Mouse (Mus musculus): ENCODE measurements around the gene Myt1.

Gene Myt1

DNA sequence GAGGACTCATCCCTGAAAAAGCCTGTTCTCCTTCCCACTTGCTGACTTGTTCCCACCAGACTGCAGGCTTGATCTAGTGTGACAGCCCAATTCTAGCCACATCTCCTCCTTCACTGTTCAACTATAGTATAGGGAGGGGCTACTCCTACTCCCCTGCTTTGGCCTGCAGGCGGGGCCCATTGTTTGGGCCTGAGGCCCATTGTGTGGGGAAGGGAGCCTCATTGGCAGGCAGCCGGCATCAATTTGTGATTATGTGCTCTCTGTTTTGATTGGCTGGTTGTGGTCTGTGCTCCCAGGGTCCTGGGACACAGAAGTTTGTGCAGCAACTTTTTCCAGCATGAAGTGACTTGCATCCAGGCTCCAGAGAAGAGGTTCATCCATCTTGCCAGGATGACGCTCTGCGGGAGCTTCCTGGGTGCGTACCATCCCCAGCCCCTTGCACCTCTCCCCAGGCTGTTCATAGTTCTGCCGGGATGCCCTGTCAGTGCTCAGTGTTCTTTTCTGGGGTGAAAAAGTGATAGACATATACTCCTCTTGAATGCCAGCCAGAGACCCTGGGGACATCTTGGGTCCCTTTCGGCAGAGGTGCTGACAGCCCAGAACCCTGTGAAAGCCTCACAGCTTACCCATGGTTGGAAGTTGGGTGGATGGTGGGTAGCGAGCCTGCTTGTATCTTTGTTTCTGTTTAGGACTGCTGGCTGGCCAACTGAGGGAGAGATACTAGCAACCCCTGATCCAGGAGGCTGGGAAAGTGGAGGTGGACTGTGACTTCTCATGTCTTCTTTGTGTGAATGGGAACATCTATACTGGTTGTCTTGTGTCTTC is at the start of gene Myt1:
TSS of gene Myt1 (plus strand) at position 327 of the 825 bp plus-strand sequence.
- in situ Hi-C loops (cut with MboI, MseI) = no loop called here

DNA sequence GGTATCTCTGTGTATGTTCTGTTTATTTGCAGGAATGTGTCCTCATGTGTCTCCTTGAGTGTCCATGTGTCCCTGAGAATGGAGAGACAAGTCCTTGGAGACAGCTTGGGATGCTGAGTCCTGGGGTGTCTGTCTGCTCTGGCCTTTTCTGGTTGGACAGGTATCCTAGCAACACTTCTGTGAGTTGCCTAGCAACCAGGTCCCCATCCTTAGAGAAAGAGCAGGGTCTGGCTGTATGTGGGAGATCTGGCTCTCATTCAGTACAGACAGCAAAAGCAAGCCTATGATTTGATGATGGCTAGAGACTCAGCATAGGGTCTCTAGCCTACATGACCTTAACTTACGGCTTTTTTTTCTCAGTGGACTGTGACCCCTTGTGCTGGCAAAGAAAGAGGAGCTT is 49.4 kb upstream of the Myt1 start:
- in situ Hi-C loops (cut with MboI, MseI) = no loop called here

DNA sequence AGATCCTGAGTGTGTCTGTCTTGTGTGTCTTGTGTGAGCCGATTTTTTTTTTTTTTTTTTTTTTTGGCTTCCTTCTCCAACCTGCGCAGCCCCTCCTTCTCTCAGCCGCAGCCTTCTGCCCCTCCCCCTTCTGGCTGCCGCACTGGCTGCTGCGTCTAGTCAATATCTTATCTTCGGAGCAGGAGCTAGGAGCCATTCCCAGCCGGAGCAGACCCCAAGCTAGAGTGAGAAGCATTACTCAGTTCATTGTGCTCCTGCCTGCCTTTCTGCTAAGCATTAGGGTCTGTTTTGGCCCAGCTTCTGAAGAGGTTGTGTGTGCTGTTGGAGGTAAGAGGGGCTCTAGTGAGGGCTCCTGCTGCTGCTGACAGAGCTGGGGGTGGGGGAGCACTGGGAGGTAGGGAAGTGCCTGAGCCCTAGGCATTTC is 48.2 kb upstream of the Myt1 start, which contains the start of gene Oprl1:
TSS of gene Oprl1 (plus strand) at position 114 of the 424 bp plus-strand sequence.
- in situ Hi-C loops (cut with MboI, MseI) = no loop called here

GRCm38 (mm10) chr2:181715382-181715781 is 47.8 kb upstream of the Myt1 start:
- in situ Hi-C loops (cut with MboI, MseI) = no loop called here

GRCm38 (mm10) chr2:181716991-181717390 is 46.1 kb upstream of the Myt1 start:
- in situ Hi-C loops (cut with MboI, MseI) = no loop called here

DNA sequence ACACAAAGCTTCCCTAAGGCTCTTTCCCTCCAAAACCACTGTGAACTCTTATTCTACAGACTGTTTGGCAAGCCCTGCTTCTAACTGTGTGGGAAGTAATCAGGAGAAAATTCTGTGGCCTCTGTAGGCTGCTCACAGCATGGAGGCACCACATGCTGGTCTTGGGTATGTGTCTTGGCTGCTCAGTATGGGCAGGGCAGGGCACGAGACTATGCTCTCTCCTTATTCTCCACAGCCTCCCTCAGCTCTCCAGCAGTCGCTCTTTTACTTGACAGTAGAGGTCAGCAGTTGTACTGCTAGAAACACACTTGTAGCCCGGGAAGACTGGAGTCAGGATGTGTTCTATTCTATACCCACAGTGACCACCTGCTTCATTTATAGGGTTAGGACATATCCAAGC is 43.1 kb upstream of the Myt1 start:
- in situ Hi-C loops (cut with MboI, MseI) = no loop called here

DNA sequence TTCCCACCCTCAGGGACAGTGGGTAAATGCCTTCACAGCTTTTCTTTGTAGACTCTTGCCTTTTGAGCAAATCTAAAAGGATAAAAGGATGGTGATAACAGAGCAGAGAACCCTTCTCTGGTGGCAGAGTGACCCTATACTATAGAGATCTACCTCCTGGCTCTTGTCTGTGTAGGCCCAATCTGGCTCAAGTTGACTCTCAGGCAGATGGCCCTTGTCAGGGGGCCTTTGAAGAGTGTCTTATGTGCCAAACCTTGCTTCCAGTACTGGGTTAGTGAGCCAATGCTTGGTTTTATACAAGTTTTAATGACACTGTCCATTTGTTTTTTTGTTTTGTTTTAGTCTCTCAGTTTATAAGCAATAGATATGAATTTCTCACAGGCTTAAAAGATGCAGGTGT is 41.9 kb upstream of the Myt1 start:
- in situ Hi-C loops (cut with MboI, MseI) = no loop called here

DNA sequence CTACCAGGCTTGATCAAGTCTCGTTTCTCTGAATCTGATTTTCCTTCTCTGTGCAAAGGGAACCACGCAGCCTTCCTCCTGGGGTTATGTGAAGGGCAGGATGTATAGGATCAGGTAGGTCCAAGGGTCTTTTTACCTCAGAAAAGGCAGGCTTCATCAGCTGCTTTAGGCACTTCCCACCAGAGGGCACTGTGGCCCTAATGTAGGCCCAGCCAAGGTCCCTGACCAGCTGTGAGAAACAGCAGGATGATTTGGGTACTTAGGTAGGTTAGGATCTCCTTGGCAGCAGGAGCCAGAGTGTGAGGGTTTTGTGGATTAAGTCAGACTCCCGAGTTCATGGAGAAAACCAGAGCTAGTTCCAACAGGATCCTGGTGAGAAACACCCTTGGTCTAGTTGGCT is 40.9 kb upstream of the Myt1 start:
- in situ Hi-C loops (cut with MboI, MseI) = no loop called here

DNA sequence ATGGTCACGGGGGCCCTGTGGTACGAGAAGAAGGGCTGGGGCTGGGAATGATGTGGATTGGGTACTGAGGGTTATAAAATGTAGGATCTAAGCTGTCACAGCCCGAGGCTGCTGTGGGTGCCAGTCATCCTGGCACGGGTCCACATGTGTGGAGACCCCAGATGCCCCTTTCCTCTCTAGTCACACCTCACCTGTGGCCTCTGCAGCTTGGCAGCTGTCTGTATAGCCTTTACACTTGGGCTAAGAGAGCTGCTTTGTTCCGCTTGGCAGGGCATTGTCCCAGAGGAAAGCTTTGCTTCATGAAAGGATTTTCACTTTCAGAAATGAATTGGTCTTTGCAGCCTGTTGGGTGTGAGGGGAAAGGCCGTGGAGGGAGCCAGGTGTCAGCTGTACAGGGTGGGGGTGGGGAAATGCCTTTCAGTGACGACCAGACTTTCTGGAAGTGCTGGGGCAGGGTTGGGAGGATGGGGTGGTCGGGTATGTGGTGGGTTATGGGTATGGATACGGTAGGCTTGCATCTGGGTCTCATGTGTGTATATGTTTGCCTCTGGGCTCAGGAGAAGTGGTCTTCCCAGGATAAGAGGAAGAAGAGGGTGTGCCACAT is 35.4 kb upstream of the Myt1 start:
- in situ Hi-C loops (cut with MboI, MseI) = no loop called here

DNA sequence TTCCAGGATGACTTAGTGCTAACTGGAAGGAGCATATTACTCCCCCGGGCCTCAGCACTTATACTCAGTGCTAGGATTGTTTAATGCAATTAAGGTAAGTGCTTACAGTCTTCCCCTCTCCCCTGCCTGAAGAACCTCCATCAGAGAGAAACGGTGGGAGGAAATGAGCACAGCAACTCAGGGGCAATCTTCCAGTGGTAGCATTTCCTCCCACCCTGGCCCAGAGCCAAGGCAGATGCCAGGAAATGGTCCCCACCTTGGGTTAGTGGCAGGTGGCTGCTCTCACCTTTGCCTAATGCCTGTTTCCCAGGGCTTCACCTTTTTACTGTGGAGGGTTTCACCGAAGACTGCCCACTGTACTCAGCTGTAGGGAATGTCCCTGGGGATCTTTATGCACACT is 33.1 kb upstream of the Myt1 start:
- in situ Hi-C loops (cut with MboI, MseI) = no loop called here

DNA sequence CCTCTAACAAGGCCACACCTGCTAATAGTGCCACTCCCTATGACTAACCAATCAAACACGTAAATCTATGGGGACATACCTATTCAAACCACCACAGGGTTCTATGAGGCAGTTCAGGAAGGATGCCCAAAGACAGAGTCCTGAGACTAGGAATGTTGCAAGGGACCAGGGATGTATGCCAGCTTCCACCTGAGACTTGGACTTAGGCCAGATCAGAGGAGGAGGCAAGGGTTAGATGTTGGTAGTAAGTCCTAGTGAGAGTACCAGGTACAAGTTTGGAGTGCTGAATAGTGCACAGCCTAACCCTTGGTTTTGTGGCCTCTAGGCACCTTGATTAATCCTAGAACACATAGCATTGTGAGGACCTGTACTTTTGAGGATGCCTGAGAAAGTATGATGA is 10.5 kb upstream of the Myt1 start:
- in situ Hi-C loops (cut with MboI, MseI) = no loop called here

- in situ Hi-C loops (cut with MboI, MseI) = no loop called here
Measured at GRCm38 (mm10) chr2:181758147-181758725, 4.9 kb upstream of the Myt1 start.

DNA sequence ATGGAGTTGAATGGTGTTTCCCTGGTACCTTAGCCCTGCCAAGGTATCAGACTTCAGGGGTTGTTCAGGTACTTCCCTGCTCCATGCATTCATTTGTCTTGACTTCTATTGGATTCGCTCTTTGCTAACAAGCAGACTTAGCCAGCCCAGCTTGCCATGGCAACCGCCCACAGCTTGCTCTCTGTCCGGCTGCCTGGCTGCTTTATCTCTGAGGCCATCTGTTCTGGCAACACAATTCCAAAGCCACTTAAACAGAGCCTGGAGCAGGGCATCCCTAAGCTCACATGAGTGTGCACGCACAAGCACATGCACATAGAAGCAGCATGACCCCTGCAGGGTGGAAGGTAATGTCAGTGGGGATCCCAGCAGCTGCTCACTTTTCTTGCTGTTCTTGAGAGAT is 4.1 kb upstream of the Myt1 start:
- in situ Hi-C loops (cut with MboI, MseI) = no loop called here

GRCm38 (mm10) chr2:181763886-181764527 is 875 bp downstream of the Myt1 start:
- in situ Hi-C loops (cut with MboI, MseI) = no loop called here

- in situ Hi-C loops (cut with MboI, MseI) = no loop called here
Measured at GRCm38 (mm10) chr2:181764600-181764999, 1.5 kb downstream of the Myt1 start.

GRCm38 (mm10) chr2:181765251-181765650 is 2.1 kb downstream of the Myt1 start:
- in situ Hi-C loops (cut with MboI, MseI) = no loop called here

DNA sequence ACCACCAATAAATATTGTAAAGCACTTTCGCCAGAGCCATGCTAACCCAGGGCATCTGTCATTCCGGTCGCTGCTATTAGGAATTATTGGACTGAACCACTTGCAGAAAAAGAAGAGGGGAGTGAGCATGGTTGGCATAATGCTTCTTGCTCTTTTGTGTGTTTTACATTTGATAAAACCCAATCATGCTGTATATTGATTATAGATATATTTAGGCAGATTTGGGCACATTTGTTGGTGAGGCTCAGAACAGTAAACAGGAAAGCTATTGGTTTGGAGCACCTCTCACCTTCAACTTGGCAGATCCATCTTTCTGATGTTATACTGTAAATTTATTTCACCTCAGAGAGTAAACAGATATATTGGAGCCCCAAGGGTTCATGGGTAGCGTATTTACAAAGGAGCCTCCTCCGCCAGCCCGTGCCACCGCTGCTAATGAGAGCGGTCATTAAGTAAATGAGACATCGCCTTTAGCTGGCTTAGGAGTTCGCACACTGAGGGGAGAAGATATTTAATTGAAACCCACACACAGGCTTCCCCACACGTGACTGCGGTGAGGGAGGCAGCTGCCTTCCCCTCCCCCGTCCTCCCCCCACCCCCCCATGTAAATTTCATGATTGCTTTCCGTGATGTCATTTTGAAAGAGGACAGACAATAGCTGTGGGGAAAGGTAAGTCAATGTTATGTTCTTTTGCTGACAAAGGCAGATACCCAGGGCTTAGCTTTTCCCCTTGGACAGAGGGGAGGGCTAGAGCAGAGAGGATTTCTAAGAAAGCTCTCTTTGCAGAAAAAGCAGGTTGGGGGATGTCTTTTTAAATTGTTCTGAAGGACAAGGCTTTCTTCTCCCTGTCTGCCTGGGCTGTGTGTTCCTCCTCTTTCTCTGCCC is 3.8 kb downstream of the Myt1 start:
- in situ Hi-C loops (cut with MboI, MseI) = no loop called here

GRCm38 (mm10) chr2:181768451-181768850 is 5.3 kb downstream of the Myt1 start:
- in situ Hi-C loops (cut with MboI, MseI) = no loop called here

GRCm38 (mm10) chr2:181769397-181769796 is 6.3 kb downstream of the Myt1 start:
- in situ Hi-C loops (cut with MboI, MseI) = no loop called here

DNA sequence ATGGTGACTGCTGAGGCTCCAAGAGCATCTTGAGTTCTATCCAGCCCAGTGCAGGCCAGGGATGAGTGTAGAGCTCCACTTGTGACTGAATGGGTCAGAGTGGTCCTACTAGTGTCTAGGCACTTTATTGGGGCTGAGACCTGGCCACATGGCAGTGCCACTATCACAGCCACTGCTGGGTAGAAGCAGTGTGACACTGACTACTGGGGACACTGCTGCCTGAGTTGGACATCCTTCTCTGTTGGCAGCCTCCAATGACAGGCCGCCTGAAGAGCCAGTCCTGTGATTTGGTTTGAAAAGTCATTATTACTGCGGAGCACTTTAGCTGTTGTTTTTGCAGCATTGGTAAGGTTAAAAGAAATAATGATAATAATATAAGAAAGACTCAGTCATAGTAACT is 10.1 kb downstream of the Myt1 start:
- in situ Hi-C loops (cut with MboI, MseI) = no loop called here

DNA sequence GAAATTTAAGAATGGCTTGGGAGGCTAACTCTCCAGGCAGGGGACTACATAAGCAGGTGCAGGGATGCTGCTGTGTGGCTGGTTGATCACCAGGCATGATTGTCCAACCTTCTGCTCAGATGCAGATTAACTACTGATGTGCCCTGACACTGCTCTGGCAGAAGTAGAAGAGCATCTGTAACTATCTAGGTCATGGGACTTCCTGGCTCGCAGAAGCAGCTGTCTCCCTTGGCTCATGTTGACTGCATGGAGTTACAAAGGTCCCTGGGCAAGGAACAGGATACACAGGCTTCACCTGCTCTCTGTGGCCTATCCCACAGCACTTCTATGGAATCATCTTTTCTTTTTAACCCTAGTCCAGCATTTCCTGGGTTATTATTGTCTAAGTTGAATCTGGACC is 12.7 kb downstream of the Myt1 start:
- in situ Hi-C loops (cut with MboI, MseI) = no loop called here
